ENCODE assay signal across 9 mouse cellular contexts in genomic region chr6:135362459-135363159, GRCm38 (mm10). TPM values are rescaled to one million over a fixed set of nuclear protein-coding genes. Genes with fewer than 3 reads are reported as not detected.
DNase-seq lines count a peak whose midpoint lies in the region; ATAC-seq lines count a peak whose summit lies in the region.
"Had no signal": no experiment of that assay in that cellular context is flagged by ENCODE, and none has a peak within 500 bp of the region (broad histone marks: within the 10 kb centered on the region; RNA-seq: fewer than 3 reads in every experiment).

TSS of gene Emp1 (plus strand) at chr6:135362545.

- no peaks in the 10 kb centered on the region for H3K36me3 ChIP-seq in forebrain, embryonic 13.5 days (ENCODE audit: poor library complexity, severe bottlenecking)
- H3K36me3 ChIP-seq in forebrain, embryonic 11.5 days (ENCODE audit: control insufficient read depth, insufficient read depth, low read length): no peaks in the 10 kb centered on the region
- H3K36me3 ChIP-seq in intestine, embryonic 16.5 days (ENCODE audit: control insufficient read depth, insufficient read depth, low read length): no peaks in the 10 kb centered on the region
- H3K36me3 ChIP-seq in limb, embryonic 13.5 days: peaks cover 9% of the 10 kb centered on the region; the same call in 1 of the 2 replicates

- H3K9me3 ChIP-seq in forebrain, embryonic 13.5 days (replicated peaks): no peaks in the 10 kb centered on the region
- H3K9me3 ChIP-seq in forebrain, embryonic 11.5 days (ENCODE audit: control insufficient read depth, low read length): no peaks in the 10 kb centered on the region
- H3K9me3 ChIP-seq in intestine, embryonic 16.5 days (ENCODE audit: control insufficient read depth, low read length): no peaks in the 10 kb centered on the region
- H3K9me3 ChIP-seq in limb, embryonic 13.5 days: no peaks in the 10 kb centered on the region

- peak; percentile 53; the same call in 1 of the 2 replicates for ATAC-seq in forebrain, embryonic 13.5 days
- no peak for ATAC-seq in forebrain, embryonic 11.5 days (replicated peaks; ENCODE audit: low FRiP score)
- ATAC-seq in intestine, embryonic 16.5 days: peak; percentile 58
- peak; percentile 68 for ATAC-seq in limb, embryonic 13.5 days (ENCODE audit: low FRiP score, low read depth)

- no peak for DNase-seq in forebrain, embryonic 11.5 days (ENCODE audit: low spot score)
- DNase-seq in heart, adult 18-20 months: peak; percentile 93
- peak; percentile 15 to 51 for DNase-seq in monocyte, adult 2 months (ENCODE audit: low read depth in 1 of 2, low spot score in 2 of 2)
- peak; percentile 76 for DNase-seq in testis, postnatal 10 days (ENCODE audit: low spot score)

- 36% methylated on average over 13 of the region's 13 CpGs for WGBS in forebrain, embryonic 13.5 days
- WGBS in forebrain, embryonic 11.5 days: 45% methylated on average over 13 of the region's 13 CpGs
- 19% methylated on average over 13 of the region's 13 CpGs for WGBS in intestine, embryonic 16.5 days
- 20% methylated on average over 13 of the region's 13 CpGs for WGBS in limb, embryonic 13.5 days

- no peak within 1 kb of the TSS for H3K27ac ChIP-seq in forebrain, embryonic 13.5 days
- no peak within 1 kb of the TSS for H3K27ac ChIP-seq in forebrain, embryonic 11.5 days (ENCODE audit: low read depth, low read length)
- H3K27ac ChIP-seq in brown adipose tissue, adult 24 weeks (replicated peaks; ENCODE audit: low read depth, low read length): peak within 1 kb of the TSS; percentile 72
- peak within 1 kb of the TSS; percentile 96 for H3K27ac ChIP-seq in intestine, embryonic 16.5 days (ENCODE audit: low read length)
- H3K27ac ChIP-seq in limb, embryonic 13.5 days: peak within 1 kb of the TSS; percentile 95
- H3K27ac ChIP-seq: liver, embryonic 14.5 days had no signal

- no peak within 1 kb of the TSS for H3K4me3 ChIP-seq in forebrain, embryonic 13.5 days
- no peak within 1 kb of the TSS for H3K4me3 ChIP-seq in forebrain, embryonic 11.5 days (ENCODE audit: low read depth, low read length)
- peak within 1 kb of the TSS; percentile 64 for H3K4me3 ChIP-seq in brown adipose tissue, adult 24 weeks (ENCODE audit: insufficient read depth, low read depth, low read length)
- peak within 1 kb of the TSS; percentile 54 for H3K4me3 ChIP-seq in intestine, embryonic 16.5 days (ENCODE audit: low read length)
- peak within 1 kb of the TSS; percentile 52 for H3K4me3 ChIP-seq in limb, embryonic 13.5 days

- no peaks in the 10 kb centered on the region for H3K27me3 ChIP-seq in forebrain, embryonic 13.5 days
- H3K27me3 ChIP-seq in forebrain, embryonic 11.5 days (ENCODE audit: control insufficient read depth, insufficient read depth, low read length): no peaks in the 10 kb centered on the region
- H3K27me3 ChIP-seq in intestine, embryonic 16.5 days (replicated peaks; ENCODE audit: control insufficient read depth, insufficient read depth, low read length): no peaks in the 10 kb centered on the region
- no peaks in the 10 kb centered on the region for H3K27me3 ChIP-seq in limb, embryonic 13.5 days

- no peak within 1 kb of the TSS for H3K9ac ChIP-seq in forebrain, embryonic 13.5 days
- H3K9ac ChIP-seq in forebrain, embryonic 11.5 days (ENCODE audit: low read length): no peak within 1 kb of the TSS
- H3K9ac ChIP-seq in intestine, embryonic 16.5 days (ENCODE audit: low read depth, low read length): peak within 1 kb of the TSS; percentile 72
- peak within 1 kb of the TSS; percentile 68 for H3K9ac ChIP-seq in limb, embryonic 13.5 days
- H3K9ac ChIP-seq: liver, embryonic 14.5 days had no signal

- H3K4me2 ChIP-seq in forebrain, embryonic 13.5 days: peak within 1 kb of the TSS; percentile 9; the same call in 1 of the 2 replicates
- no peak within 1 kb of the TSS for H3K4me2 ChIP-seq in forebrain, embryonic 11.5 days (ENCODE audit: low read depth, low read length, severe bottlenecking)
- peak within 1 kb of the TSS; percentile 56 for H3K4me2 ChIP-seq in intestine, embryonic 16.5 days (ENCODE audit: low read depth, low read length)
- H3K4me2 ChIP-seq in limb, embryonic 13.5 days (replicated peaks): peak within 1 kb of the TSS; percentile 67

- peaks cover 14% of the 10 kb centered on the region for H3K4me1 ChIP-seq in forebrain, embryonic 13.5 days
- H3K4me1 ChIP-seq in forebrain, embryonic 11.5 days (replicated peaks; ENCODE audit: control insufficient read depth, insufficient read depth, low read length): no peaks in the 10 kb centered on the region
- H3K4me1 ChIP-seq in brown adipose tissue, adult 24 weeks (ENCODE audit: control insufficient read depth, insufficient read depth, insufficient read length, low read length): peaks cover 27% of the 10 kb centered on the region
- peaks cover 36% of the 10 kb centered on the region for H3K4me1 ChIP-seq in intestine, embryonic 16.5 days (ENCODE audit: control insufficient read depth, insufficient read depth, low read length)
- peaks cover 71% of the 10 kb centered on the region for H3K4me1 ChIP-seq in limb, embryonic 13.5 days

RNA-seq across cellular contexts. Expression of gene Emp1, which starts in this region (rescaled TPM):
- polyA plus RNA-seq in forebrain, embryonic 13.5 days (2015; fragmentation: Nextera tagmentation; extraction: Ambion mirVana): 3.9 and 5.0 TPM in 2 replicates
- 2.4 and 3.2 TPM in 2 replicates for polyA plus RNA-seq in forebrain, embryonic 11.5 days (2014; fragmentation: Nextera tagmentation; extraction: Ambion mirVana)
- polyA plus RNA-seq in brown adipose tissue, adult 24 weeks (2012; ENCODE audit: insufficient read depth, insufficient read length, missing spikeins): 29.0 and 42.9 TPM in 2 replicates
- 10 to 100 TPM; 39.9 to 43.1 TPM for total RNA-seq in heart, adult 18-20 months (2021)
- polyA plus RNA-seq in intestine, embryonic 16.5 days (2015; fragmentation: Nextera tagmentation; extraction: Ambion mirVana): 46.2 and 59.7 TPM in 2 replicates
- 123 and 127 TPM in 2 replicates for polyA plus RNA-seq in limb, embryonic 13.5 days (2015; fragmentation: Nextera tagmentation; extraction: Ambion mirVana)

Comparison
In these comparisons a context has a peak if more than half of its experiments do, and no peak if none do; other contexts are left out.
1. H3K27ac ChIP-seq: peak in brown adipose tissue, adult 24 weeks (single experiment), intestine, embryonic 16.5 days (single experiment) and limb, embryonic 13.5 days (single experiment); none in forebrain, embryonic 13.5 days (single experiment) and forebrain, embryonic 11.5 days (single experiment).
2. H3K4me3 ChIP-seq: peak in brown adipose tissue, adult 24 weeks (single experiment), intestine, embryonic 16.5 days (single experiment) and limb, embryonic 13.5 days (single experiment); none in forebrain, embryonic 13.5 days (single experiment) and forebrain, embryonic 11.5 days (single experiment).
3. H3K9ac ChIP-seq: peak in intestine, embryonic 16.5 days (single experiment) and limb, embryonic 13.5 days (single experiment); none in forebrain, embryonic 13.5 days (single experiment) and forebrain, embryonic 11.5 days (single experiment).